ENCODE assay signal across 8 mouse cellular contexts in genomic region chr9:120349145-120349544, GRCm38 (mm10). TPM values are rescaled to one million over a fixed set of nuclear protein-coding genes. Genes with fewer than 3 reads are reported as not detected.
DNase-seq lines count a peak whose midpoint lies in the region; ATAC-seq and TF ChIP-seq lines count a peak whose summit lies in the region.

No protein-coding gene starts in this region.

- H3K4me3 ChIP-seq in lung, adult 2 months (replicated peaks; ENCODE audit: extremely low read depth, low read depth, low read length): no peak overlapping the region
- H3K4me3 ChIP-seq in midbrain, embryonic 16.5 days (ENCODE audit: low read depth, low read length): no peak overlapping the region
- H3K4me3 ChIP-seq in thymus, adult 2 months (ENCODE audit: control insufficient read depth, insufficient read depth, low read length): no peak overlapping the region

- H3K9ac ChIP-seq in midbrain, embryonic 16.5 days (ENCODE audit: low read depth, low read length): no peak overlapping the region

- no peak overlapping the region for H3K4me2 ChIP-seq in midbrain, embryonic 16.5 days (ENCODE audit: low read length)

- TF ChIP-seq POLR2A in lung, adult 2 months (IDR thresholded peaks at IDR 0.05; ENCODE audit: borderline replicate concordance, extremely low read depth, low read depth, low read length): no peak
- no peak for TF ChIP-seq POLR2A in thymus, adult 2 months (IDR thresholded peaks at IDR 0.05; ENCODE audit: control insufficient read depth, extremely low read depth, insufficient read depth, low read length, poor library complexity)

- peak overlapping the region; percentile 46 for H3K27ac ChIP-seq in midbrain, embryonic 16.5 days (ENCODE audit: low read length)
- no peak overlapping the region for H3K27ac ChIP-seq in thymus, adult 2 months (ENCODE audit: control insufficient read depth, insufficient read depth, low read length)

- no peak for TF ChIP-seq CTCF in lung, adult 2 months (IDR thresholded peaks at IDR 0.05; ENCODE audit: insufficient read depth, low read length)
- no peak for TF ChIP-seq CTCF in thymus, adult 2 months (IDR thresholded peaks at IDR 0.05; ENCODE audit: borderline replicate concordance, control insufficient read depth, extremely low read depth, insufficient read depth, low read length, poor library complexity)

- H3K27me3 ChIP-seq in midbrain, embryonic 16.5 days (ENCODE audit: control insufficient read depth, insufficient read depth, low read depth, low read length): no peaks in the 10 kb centered on the region
- no peaks in the 10 kb centered on the region for H3K27me3 ChIP-seq in thymus, adult 2 months (ENCODE audit: control insufficient read depth, insufficient read depth, low read length)

- no peaks in the 10 kb centered on the region for H3K36me3 ChIP-seq in midbrain, embryonic 16.5 days (ENCODE audit: control insufficient read depth, insufficient read depth, low read length)
- H3K36me3 ChIP-seq in thymus, adult 2 months (ENCODE audit: control insufficient read depth, insufficient read depth, low read length): no peaks in the 10 kb centered on the region

- H3K4me1 ChIP-seq in lung, adult 2 months (ENCODE audit: control insufficient read depth, insufficient read depth, low read length): peaks cover 24% of the 10 kb centered on the region
- H3K4me1 ChIP-seq in midbrain, embryonic 16.5 days (ENCODE audit: control insufficient read depth, insufficient read depth, low read length): peaks cover 14% of the 10 kb centered on the region; the same call in 1 of the 2 replicates
- no peaks in the 10 kb centered on the region for H3K4me1 ChIP-seq in thymus, adult 2 months (replicated peaks; ENCODE audit: control insufficient read depth, insufficient read depth, low read length)

- no peaks in the 10 kb centered on the region; the same call in 1 of the 2 replicates for H3K9me3 ChIP-seq in midbrain, embryonic 16.5 days (replicated peaks; ENCODE audit: control insufficient read depth, low read length, poor library complexity, severe bottlenecking)

- 31% methylated on average over 4 of the region's 4 CpGs for WGBS in lung, adult 2 months
- 35% methylated on average over 4 of the region's 4 CpGs for WGBS in midbrain, embryonic 16.5 days
- 91% methylated on average over 4 of the region's 4 CpGs for WGBS in thymus, adult 2 months

- peak; percentile 50 to 69 for DNase-seq in lung, adult 18-20 months
- DNase-seq in lung, adult 2 months: no peak
- DNase-seq in cerebellum, adult 9-10 months: peak; percentile 70
- DNase-seq in gonadal fat pad, adult 2 months (ENCODE audit: low read depth): peak; percentile 87
- DNase-seq in layer of hippocampus, adult 8-10 months (ENCODE audit: low spot score in 2 of 2): peak; percentile 73 to 81
- no peak for DNase-seq in ovary, adult 18-20 months (ENCODE audit: low spot score)
- no peak for DNase-seq in thymus, adult 2 months

- ATAC-seq in midbrain, embryonic 16.5 days: peak; percentile 66; the same call in 1 of the 2 replicates

RNA-seq across cellular contexts. Expression of gene Myrip, which starts 47.8 kb away (rescaled TPM):
- 5.9 and 9.0 TPM in 2 replicates for polyA plus RNA-seq in lung, adult 2 months (2012; rRNA removed)
- polyA plus RNA-seq in gonadal fat pad, adult 2 months (2012; rRNA removed): 2.2 and 5.8 TPM in 2 replicates
- total RNA-seq in layer of hippocampus, adult 8-10 months (2022): 10 to 100 TPM; 45.8 to 63.9 (median 55.6) TPM
- polyA plus RNA-seq in midbrain, embryonic 16.5 days (2015; fragmentation: Nextera tagmentation; extraction: Ambion mirVana): 6.0 and 6.6 TPM in 2 replicates
- polyA plus RNA-seq in thymus, adult 2 months (2012; rRNA removed): 0.31 and 1.5 TPM in 2 replicates

Comparison
In these comparisons a context has a peak if more than half of its experiments do, and no peak if none do; other contexts are left out.
1. DNase-seq: peak in lung, adult 18-20 months (2 of 2), cerebellum, adult 9-10 months (single experiment), gonadal fat pad, adult 2 months (single experiment) and layer of hippocampus, adult 8-10 months (2 of 2); none in lung, adult 2 months (single experiment), ovary, adult 18-20 months (single experiment) and thymus, adult 2 months (single experiment).